Mouse (Mus musculus) gastrocnemius, adult 18-20 months (tissue): ENCODE data around the gene Hnrnpa1. TPM values are rescaled to one million over a fixed set of nuclear protein-coding genes. Genes with fewer than 3 reads are reported as not detected.
"Not testable (repeated sequence)": the region's sequence is repeated elsewhere in the genome, so short reads cannot be mapped to it uniquely, and the experiment has no call there.

ENCODE experiments used
- DNase-seq: peaks from one replicate; pipeline ENCODE4 v3.0.0; 2021; ENCODE audit warnings: low spot score
- total RNA-seq, 2 experiments: library from RNA; stranded (reverse); gene quantifications; 2 replicates each; pipeline ENCODE4 v1.2.3; 2021

Gene Hnrnpa1
- total RNA-seq, 2 experiments from 2014 or later = 77.2 to 94.8 TPM

GRCm38 (mm10) chr15:103239685-103240159 lies 510 bp upstream of the Hnrnpa1 start, which contains the start of gene Cbx5:
Gene Cbx5 (minus strand): TSS chr15:103239816.
- DNase-seq = peak; percentile 98

- not testable (repeated sequence) for DNase-seq
Measured at GRCm38 (mm10) chr15:103241071-103242018, 1.1 kb downstream of the Hnrnpa1 start.

- DNase-seq = no peak
Measured at GRCm38 (mm10) chr15:103242885-103243284, 2.7 kb downstream of the Hnrnpa1 start.

- DNase-seq = no peak
Measured at GRCm38 (mm10) chr15:103245616-103246015, 5.4 kb downstream of the Hnrnpa1 start.

GRCm38 (mm10) chr15:103247078-103247781 lies 7.0 kb downstream of the Hnrnpa1 start:
- DNase-seq = no peak

- no peak for DNase-seq
Measured at GRCm38 (mm10) chr15:103247782-103248400, 7.7 kb downstream of the Hnrnpa1 start.

GRCm38 (mm10) chr15:103248401-103249313 lies 8.4 kb downstream of the Hnrnpa1 start:
- peak; percentile 17 for DNase-seq

- DNase-seq = not testable (repeated sequence)
Measured at GRCm38 (mm10) chr15:103249511-103249910, 9.3 kb downstream of the Hnrnpa1 start.

GRCm38 (mm10) chr15:103250195-103250740 lies 10.0 kb downstream of the Hnrnpa1 start:
- peak; percentile 82 for DNase-seq

- DNase-seq = no peak
Measured at GRCm38 (mm10) chr15:103251595-103251994, 11.4 kb downstream of the Hnrnpa1 start.

GRCm38 (mm10) chr15:103252660-103253059 lies 12.4 kb downstream of the Hnrnpa1 start:
- DNase-seq = no peak

GRCm38 (mm10) chr15:103253352-103253751 lies 13.1 kb downstream of the Hnrnpa1 start:
- no peak for DNase-seq

- peak; percentile 43 for DNase-seq
Measured at GRCm38 (mm10) chr15:103255169-103255568, 14.9 kb downstream of the Hnrnpa1 start.

- no peak for DNase-seq
Measured at GRCm38 (mm10) chr15:103256210-103256986, 16.2 kb downstream of the Hnrnpa1 start.

- DNase-seq = peak; percentile 41
Measured at GRCm38 (mm10) chr15:103257790-103258728, 17.8 kb downstream of the Hnrnpa1 start, which contains the start of gene Nfe2. Gene Nfe2 (minus strand): TSS chr15:103258403.

- DNase-seq = no peak
Measured at GRCm38 (mm10) chr15:103259162-103259561, 18.9 kb downstream of the Hnrnpa1 start.

- no peak for DNase-seq
Measured at GRCm38 (mm10) chr15:103259989-103260388, 19.8 kb downstream of the Hnrnpa1 start.

- no peak for DNase-seq
Measured at GRCm38 (mm10) chr15:103264794-103265193, 24.6 kb downstream of the Hnrnpa1 start.
